Mouse (Mus musculus): ENCODE measurements around the gene Myh9. TPM values are rescaled to one million over a fixed set of nuclear protein-coding genes. Genes with fewer than 3 reads are reported as not detected.
A peak's percentile ranks its signal among the peaks of the same experiment; 100 is the strongest.

Gene Myh9
- polyA plus RNA-seq, 1 experiment = 29.9 TPM

- TF ChIP-seq POLR2A (IDR thresholded peaks at IDR 0.05; ENCODE audit: borderline replicate concordance, extremely low read depth, insufficient read depth, insufficient read length, poor library complexity, severe bottlenecking) (no peak), CTCF (IDR thresholded peaks at IDR 0.05; ENCODE audit: borderline replicate concordance, extremely low read depth, insufficient read depth, insufficient read length) (no peak)
- no peak for DNase-seq (ENCODE audit: low read depth)
Measured at GRCm38 (mm10) chr15:77823196-77823595, 18.8 kb downstream of the Myh9 start.

- TF ChIP-seq POLR2A (IDR thresholded peaks at IDR 0.05; ENCODE audit: borderline replicate concordance, extremely low read depth, insufficient read depth, insufficient read length, poor library complexity, severe bottlenecking) = no peak
- no peak for TF ChIP-seq CTCF (IDR thresholded peaks at IDR 0.05; ENCODE audit: borderline replicate concordance, extremely low read depth, insufficient read depth, insufficient read length)
- DNase-seq (ENCODE audit: low read depth) = no peak
Measured at GRCm38 (mm10) chr15:77822671-77823070, 19.3 kb downstream of the Myh9 start.

GRCm38 (mm10) chr15:77822057-77822466 is 19.9 kb downstream of the Myh9 start:
- DNase-seq (ENCODE audit: low read depth) = no peak
- TF ChIP-seq POLR2A (IDR thresholded peaks at IDR 0.05; ENCODE audit: borderline replicate concordance, extremely low read depth, insufficient read depth, insufficient read length, poor library complexity, severe bottlenecking) (no peak), CTCF (IDR thresholded peaks at IDR 0.05; ENCODE audit: borderline replicate concordance, extremely low read depth, insufficient read depth, insufficient read length) (no peak)

- TF ChIP-seq CTCF (IDR thresholded peaks at IDR 0.05; ENCODE audit: borderline replicate concordance, extremely low read depth, insufficient read depth, insufficient read length) (no peak), POLR2A (IDR thresholded peaks at IDR 0.05; ENCODE audit: borderline replicate concordance, extremely low read depth, insufficient read depth, insufficient read length, poor library complexity, severe bottlenecking) (no peak)
- DNase-seq (ENCODE audit: low read depth) = no peak
Measured at GRCm38 (mm10) chr15:77821424-77821823, 20.6 kb downstream of the Myh9 start.

GRCm38 (mm10) chr15:77820480-77821163 is 21.4 kb downstream of the Myh9 start:
- no peak for DNase-seq (ENCODE audit: low read depth)
- TF ChIP-seq POLR2A (IDR thresholded peaks at IDR 0.05; ENCODE audit: borderline replicate concordance, extremely low read depth, insufficient read depth, insufficient read length, poor library complexity, severe bottlenecking) (no peak), CTCF (IDR thresholded peaks at IDR 0.05; ENCODE audit: borderline replicate concordance, extremely low read depth, insufficient read depth, insufficient read length) (no peak)

GRCm38 (mm10) chr15:77819894-77820387 is 22.0 kb downstream of the Myh9 start:
- TF ChIP-seq CTCF (IDR thresholded peaks at IDR 0.05; ENCODE audit: borderline replicate concordance, extremely low read depth, insufficient read depth, insufficient read length) (no peak), POLR2A (IDR thresholded peaks at IDR 0.05; ENCODE audit: borderline replicate concordance, extremely low read depth, insufficient read depth, insufficient read length, poor library complexity, severe bottlenecking) (no peak)
- peak; percentile 53 for DNase-seq (ENCODE audit: low read depth)

- TF ChIP-seq POLR2A (IDR thresholded peaks at IDR 0.05; ENCODE audit: borderline replicate concordance, extremely low read depth, insufficient read depth, insufficient read length, poor library complexity, severe bottlenecking) (no peak), CTCF (IDR thresholded peaks at IDR 0.05; ENCODE audit: borderline replicate concordance, extremely low read depth, insufficient read depth, insufficient read length) (no peak)
- no peak for DNase-seq (ENCODE audit: low read depth)
Measured at GRCm38 (mm10) chr15:77818556-77819158, 23.3 kb downstream of the Myh9 start.

- TF ChIP-seq CTCF (IDR thresholded peaks at IDR 0.05; ENCODE audit: borderline replicate concordance, extremely low read depth, insufficient read depth, insufficient read length) (no peak), POLR2A (IDR thresholded peaks at IDR 0.05; ENCODE audit: borderline replicate concordance, extremely low read depth, insufficient read depth, insufficient read length, poor library complexity, severe bottlenecking) (no peak)
- no peak for DNase-seq (ENCODE audit: low read depth)
Measured at GRCm38 (mm10) chr15:77817417-77817816, 24.6 kb downstream of the Myh9 start.

- no peak for DNase-seq (ENCODE audit: low read depth)
- TF ChIP-seq POLR2A (IDR thresholded peaks at IDR 0.05; ENCODE audit: borderline replicate concordance, extremely low read depth, insufficient read depth, insufficient read length, poor library complexity, severe bottlenecking) = no peak
- TF ChIP-seq CTCF (IDR thresholded peaks at IDR 0.05; ENCODE audit: borderline replicate concordance, extremely low read depth, insufficient read depth, insufficient read length) = no peak
Measured at GRCm38 (mm10) chr15:77816601-77816950, 25.4 kb downstream of the Myh9 start.

- peak; percentile 76 for DNase-seq (ENCODE audit: low read depth)
- no peak for TF ChIP-seq POLR2A (IDR thresholded peaks at IDR 0.05; ENCODE audit: borderline replicate concordance, extremely low read depth, insufficient read depth, insufficient read length, poor library complexity, severe bottlenecking)
- TF ChIP-seq CTCF (IDR thresholded peaks at IDR 0.05; ENCODE audit: borderline replicate concordance, extremely low read depth, insufficient read depth, insufficient read length) = no peak
Measured at GRCm38 (mm10) chr15:77815867-77816600, 25.9 kb downstream of the Myh9 start.

- TF ChIP-seq POLR2A (IDR thresholded peaks at IDR 0.05; ENCODE audit: borderline replicate concordance, extremely low read depth, insufficient read depth, insufficient read length, poor library complexity, severe bottlenecking) = no peak
- TF ChIP-seq CTCF (IDR thresholded peaks at IDR 0.05; ENCODE audit: borderline replicate concordance, extremely low read depth, insufficient read depth, insufficient read length) = peak; percentile 6; the same call in 1 of the 2 replicates
- no peak for DNase-seq (ENCODE audit: low read depth)
Measured at GRCm38 (mm10) chr15:77813639-77814375, 28.2 kb downstream of the Myh9 start.

Measured in brain, embryonic 14.5 days (tissue).